Comparison of ENCODE assay signal across 21 mouse cellular contexts in the genomic region with DNA sequence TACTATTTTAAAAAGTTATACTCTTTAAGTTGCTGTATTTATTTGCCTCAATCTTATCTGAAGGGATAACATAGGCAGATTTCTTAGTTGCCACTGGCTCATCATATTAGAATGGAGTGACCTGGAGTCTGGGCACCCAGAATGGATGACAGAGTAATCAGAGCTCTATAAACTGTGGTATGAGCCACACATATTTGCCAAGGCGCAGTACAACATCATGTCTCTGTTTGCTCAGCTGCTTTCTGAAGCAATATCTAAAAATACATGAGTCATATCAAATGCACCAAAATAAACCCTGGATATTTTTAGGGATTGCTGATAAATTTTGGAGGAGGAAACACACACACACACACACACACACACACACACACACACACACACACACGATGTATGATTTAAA. TPM values are rescaled to one million over a fixed set of nuclear protein-coding genes. Genes with fewer than 3 reads are reported as not detected.
A peak's percentile ranks its signal among the peaks of the same experiment; 100 is the strongest.
DNase-seq lines count a peak whose midpoint lies in the region; ATAC-seq and TF ChIP-seq lines count a peak whose summit lies in the region.
"Had no signal": no experiment of that assay in that cellular context is flagged by ENCODE, and none has a peak within 500 bp of the region (broad histone marks: within the 10 kb centered on the region; RNA-seq: fewer than 3 reads in every experiment).

No protein-coding gene starts in this region.

- H3K9ac ChIP-seq in lung, postnatal 0 days (replicated peaks; ENCODE audit: low read depth) = no peak overlapping the region
- no peak overlapping the region for H3K9ac ChIP-seq in heart, embryonic 14.5 days (ENCODE audit: low read length)
- no peak overlapping the region for H3K9ac ChIP-seq in intestine, postnatal 0 days (ENCODE audit: low read depth, low read length)
- no peak overlapping the region for H3K9ac ChIP-seq in hindbrain, embryonic 16.5 days (ENCODE audit: low read depth, low read length)
- H3K9ac ChIP-seq: forebrain, postnatal 0 days; intestine, embryonic 15.5 days; limb, embryonic 12.5 days; neural tube, embryonic 12.5 days; stomach, embryonic 15.5 days had no signal

- no peak for ATAC-seq in lung, postnatal 0 days
- peak; percentile 56 for ATAC-seq in heart, embryonic 14.5 days (ENCODE audit: insufficient number of reproducible peaks, insufficient read depth, low FRiP score, low read depth)
- ATAC-seq in intestine, postnatal 0 days = no peak
- ATAC-seq in hindbrain, embryonic 16.5 days = no peak
- ATAC-seq: forebrain, postnatal 0 days; intestine, embryonic 15.5 days; midbrain, embryonic 16.5 days had no signal

- TF ChIP-seq EP300 in lung, postnatal 0 days (IDR thresholded peaks at IDR 0.05) = no peak

- H3K27me3 ChIP-seq in lung, postnatal 0 days (replicated peaks; ENCODE audit: insufficient read depth, low read length) = no peaks in the 10 kb centered on the region
- H3K27me3 ChIP-seq in heart, embryonic 14.5 days (ENCODE audit: control insufficient read depth, insufficient read depth, low read length) = no peaks in the 10 kb centered on the region
- H3K27me3 ChIP-seq in intestine, postnatal 0 days (replicated peaks; ENCODE audit: control insufficient read depth, insufficient read depth, low read length) = no peaks in the 10 kb centered on the region
- H3K27me3 ChIP-seq in hindbrain, embryonic 16.5 days (replicated peaks; ENCODE audit: control insufficient read depth, insufficient read depth, low read length) = no peaks in the 10 kb centered on the region
- H3K27me3 ChIP-seq: intestine, embryonic 15.5 days; limb, embryonic 12.5 days; neural tube, embryonic 12.5 days; stomach, embryonic 15.5 days had no signal

- no peaks in the 10 kb centered on the region for H3K9me3 ChIP-seq in lung, postnatal 0 days (ENCODE audit: low read length)
- no peaks in the 10 kb centered on the region for H3K9me3 ChIP-seq in heart, embryonic 14.5 days (ENCODE audit: control insufficient read depth, low read length)
- no peaks in the 10 kb centered on the region for H3K9me3 ChIP-seq in intestine, postnatal 0 days (ENCODE audit: control insufficient read depth)
- H3K9me3 ChIP-seq in hindbrain, embryonic 16.5 days (ENCODE audit: control insufficient read depth, low read length) = no peaks in the 10 kb centered on the region
- H3K9me3 ChIP-seq: intestine, embryonic 15.5 days; limb, embryonic 12.5 days; neural tube, embryonic 12.5 days; stomach, embryonic 15.5 days had no signal

- DNase-seq in lung, postnatal 0 days (ENCODE audit: low spot score) = peak; percentile 27
- no peak for DNase-seq in lung, postnatal 4 days
- DNase-seq in brain, adult 2 months (ENCODE audit: low read depth, low spot score) = peak; percentile 36
- no peak for DNase-seq in left cerebral cortex, adult 8-10 months (ENCODE audit: low spot score in 2 of 2)
- DNase-seq: cerebellum, adult 9-11 months; embryo, embryonic 11 days; forebrain, postnatal 0 days; kidney, postnatal 14 days; right cerebral cortex, postnatal 4 days; thymus, postnatal 14 days had no signal

- H3K4me3 ChIP-seq in lung, postnatal 0 days (ENCODE audit: low read depth, low read length) = no peak overlapping the region
- no peak overlapping the region for H3K4me3 ChIP-seq in heart, embryonic 14.5 days (ENCODE audit: control insufficient read depth in 1 of 2, insufficient read depth in 1 of 2, low read depth in 1 of 2, low read length in 2 of 2)
- H3K4me3 ChIP-seq in intestine, postnatal 0 days (ENCODE audit: low read depth, low read length) = no peak overlapping the region
- H3K4me3 ChIP-seq in hindbrain, embryonic 16.5 days (ENCODE audit: low read length) = no peak overlapping the region
- H3K4me3 ChIP-seq: intestine, embryonic 15.5 days; limb, embryonic 12.5 days; neural tube, embryonic 12.5 days; stomach, embryonic 15.5 days had no signal

- TF ChIP-seq CTCF in lung, postnatal 0 days (IDR thresholded peaks at IDR 0.05) = no peak
- no peak for TF ChIP-seq CTCF in intestine, postnatal 0 days (IDR thresholded peaks at IDR 0.05; ENCODE audit: low read depth)

- H3K4me1 ChIP-seq in lung, postnatal 0 days (ENCODE audit: insufficient read depth, low read depth, low read length) = no peaks in the 10 kb centered on the region
- H3K4me1 ChIP-seq in heart, embryonic 14.5 days (ENCODE audit: control insufficient read depth in 2 of 2, insufficient read depth in 2 of 2, low read length in 2 of 2) = peaks cover 4 to 20% of the 10 kb centered on the region in 2 experiments
- H3K4me1 ChIP-seq in intestine, postnatal 0 days (replicated peaks; ENCODE audit: control insufficient read depth, insufficient read depth, low read length) = no peaks in the 10 kb centered on the region
- no peaks in the 10 kb centered on the region for H3K4me1 ChIP-seq in hindbrain, embryonic 16.5 days (ENCODE audit: control insufficient read depth, insufficient read depth, low read depth, low read length)
- H3K4me1 ChIP-seq: intestine, embryonic 15.5 days; limb, embryonic 12.5 days; neural tube, embryonic 12.5 days; stomach, embryonic 15.5 days had no signal

- H3K36me3 ChIP-seq in lung, postnatal 0 days (ENCODE audit: insufficient read depth, low read length) = no peaks in the 10 kb centered on the region
- H3K36me3 ChIP-seq in heart, embryonic 14.5 days (ENCODE audit: control insufficient read depth, insufficient read depth, low read length) = no peaks in the 10 kb centered on the region
- H3K36me3 ChIP-seq in intestine, postnatal 0 days (ENCODE audit: control insufficient read depth, insufficient read depth) = no peaks in the 10 kb centered on the region
- no peaks in the 10 kb centered on the region for H3K36me3 ChIP-seq in hindbrain, embryonic 16.5 days (ENCODE audit: control insufficient read depth, insufficient read depth, low read length)
- H3K36me3 ChIP-seq: intestine, embryonic 15.5 days; limb, embryonic 12.5 days; neural tube, embryonic 12.5 days; stomach, embryonic 15.5 days had no signal

- H3K27ac ChIP-seq in lung, postnatal 0 days (ENCODE audit: low read length) = no peak overlapping the region
- peak overlapping the region; percentile 44 to 70; a peak in 3 of 4 replicates for H3K27ac ChIP-seq in heart, embryonic 14.5 days (replicated peaks in 1 of 2; ENCODE audit: control insufficient read depth in 1 of 2, insufficient read depth in 1 of 2, low read depth in 2 of 2, low read length in 2 of 2)
- no peak overlapping the region for H3K27ac ChIP-seq in intestine, postnatal 0 days (ENCODE audit: low read depth, low read length)
- H3K27ac ChIP-seq in hindbrain, embryonic 16.5 days (ENCODE audit: low read depth, low read length) = no peak overlapping the region
- H3K27ac ChIP-seq: intestine, embryonic 15.5 days; limb, embryonic 12.5 days; neural tube, embryonic 12.5 days; stomach, embryonic 15.5 days had no signal

- WGBS in lung, postnatal 0 days = 52% methylated on average over 2 of the region's 2 CpGs
- WGBS in heart, embryonic 14.5 days = 27% methylated on average over 2 of the region's 2 CpGs
- WGBS in intestine, postnatal 0 days = 70% methylated on average over 2 of the region's 2 CpGs
- WGBS in hindbrain, embryonic 16.5 days = 82% methylated on average over 2 of the region's 2 CpGs

- no peak overlapping the region for H3K4me2 ChIP-seq in lung, postnatal 0 days (replicated peaks; ENCODE audit: low read depth, low read length)
- H3K4me2 ChIP-seq in heart, embryonic 14.5 days (ENCODE audit: low read length) = no peak overlapping the region
- no peak overlapping the region for H3K4me2 ChIP-seq in intestine, postnatal 0 days (replicated peaks; ENCODE audit: low read depth)
- H3K4me2 ChIP-seq in hindbrain, embryonic 16.5 days (ENCODE audit: low read length) = no peak overlapping the region
- H3K4me2 ChIP-seq: intestine, embryonic 15.5 days; limb, embryonic 12.5 days; neural tube, embryonic 12.5 days; stomach, embryonic 15.5 days had no signal

RNA-seq across cellular contexts. Expression of gene Spata4, which starts 8.8 kb away (rescaled TPM):
- not detected in 2 replicates for polyA plus RNA-seq in lung, postnatal 0 days (2015; fragmentation: Nextera tagmentation; extraction: Ambion mirVana)
- polyA plus RNA-seq in heart, embryonic 14.5 days (2014; fragmentation: Nextera tagmentation; extraction: Ambion mirVana) = not detected in 2 replicates
- polyA plus RNA-seq in intestine, postnatal 0 days (2015; fragmentation: Nextera tagmentation; extraction: Ambion mirVana) = not detected in 2 replicates
- total RNA-seq in left cerebral cortex, adult 8-10 months (2022) = not detected
- 0.24 TPM in 1 of 2 replicates, not detected in the other for polyA plus RNA-seq in hindbrain, embryonic 16.5 days (2015; fragmentation: Nextera tagmentation; extraction: Ambion mirVana)
- total RNA-seq: forebrain, postnatal 0 days; hematopoietic stem cell, adult 5-6 weeks; layer of hippocampus, postnatal 25 days had no signal
- polyA plus RNA-seq: intestine, embryonic 15.5 days; limb, embryonic 12.5 days; liver, embryonic 16.5 days; midbrain, embryonic 16.5 days; neural tube, embryonic 12.5 days; stomach, embryonic 15.5 days had no signal

Comparison
In these comparisons a context has a peak if more than half of its experiments do, and no peak if none do; other contexts are left out.
1. DNase-seq: peak in lung, postnatal 0 days (single experiment) and brain, adult 2 months (single experiment); none in lung, postnatal 4 days (0 of 2) and left cerebral cortex, adult 8-10 months (0 of 2).
2. H3K27ac ChIP-seq: peak in heart, embryonic 14.5 days (2 of 2); none in lung, postnatal 0 days (single experiment), intestine, postnatal 0 days (single experiment) and hindbrain, embryonic 16.5 days (single experiment).